Mouse (Mus musculus) kidney, adult 11 months (tissue): ENCODE results near the gene Prkci.
A peak's percentile ranks its signal among the peaks of the same experiment; 100 is the strongest.

Experiments
- DNase-seq: peaks from one replicate; pipeline ENCODE4 v3.0.0; 2022

The Prkci gene

DNA sequence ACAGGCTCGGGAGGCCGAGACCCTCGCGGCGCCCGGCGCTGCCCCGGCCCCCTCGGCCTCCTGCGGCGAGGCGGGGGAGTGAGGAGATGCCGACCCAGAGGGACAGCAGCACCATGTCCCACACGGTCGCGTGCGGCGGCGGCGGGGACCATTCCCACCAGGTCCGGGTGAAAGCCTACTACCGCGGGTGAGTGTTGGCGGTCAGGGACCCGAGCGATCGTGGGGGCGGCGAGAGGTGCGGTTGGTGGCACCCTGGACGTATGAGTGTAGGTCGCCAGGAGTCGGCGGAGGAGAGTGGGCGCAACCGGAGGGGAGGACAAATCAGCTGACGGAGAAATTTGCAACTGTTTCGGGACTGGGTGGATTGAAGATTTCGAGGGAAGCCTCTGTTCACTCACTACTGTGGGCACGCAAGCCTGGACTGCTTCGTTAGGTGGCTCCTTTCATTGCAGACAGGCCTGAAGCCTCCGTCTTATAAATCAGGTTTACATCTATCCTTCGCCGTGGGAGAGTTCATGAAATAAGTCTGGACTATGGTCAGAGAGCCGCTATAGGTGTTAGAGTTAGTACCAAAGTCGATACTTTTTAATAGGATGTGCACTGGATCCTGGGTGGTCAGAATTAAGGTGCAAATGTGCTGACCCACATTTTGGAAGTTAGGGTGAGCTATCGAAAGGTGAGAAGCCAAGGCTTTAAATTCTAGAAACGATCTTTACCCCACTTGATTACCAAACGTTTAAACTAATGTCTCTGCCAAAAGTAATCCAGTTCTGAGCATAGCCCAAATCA lies 546 bp downstream of the Prkci start:
- no peak for DNase-seq

DNA sequence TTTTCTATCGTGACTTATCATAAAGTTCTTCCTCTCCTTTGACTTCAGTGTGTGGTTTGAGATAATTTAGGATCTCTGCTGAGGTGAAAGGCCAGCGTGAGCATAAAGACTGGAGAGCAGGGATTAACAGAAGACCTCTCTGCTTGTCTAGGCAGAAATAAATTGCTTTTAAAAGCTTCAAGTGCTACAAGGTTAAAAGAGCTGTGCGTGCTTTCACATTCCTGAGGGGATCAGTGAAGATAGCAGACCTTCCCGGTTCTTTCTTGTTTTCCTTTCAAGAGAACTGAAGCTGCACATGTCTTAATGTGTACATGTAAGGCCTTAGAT lies 1.1 kb downstream of the Prkci start:
- DNase-seq, result no peak

GRCm38 (mm10) chr3:30999401-31000017 lies 4.0 kb downstream of the Prkci start:
- DNase-seq, result no peak

DNA sequence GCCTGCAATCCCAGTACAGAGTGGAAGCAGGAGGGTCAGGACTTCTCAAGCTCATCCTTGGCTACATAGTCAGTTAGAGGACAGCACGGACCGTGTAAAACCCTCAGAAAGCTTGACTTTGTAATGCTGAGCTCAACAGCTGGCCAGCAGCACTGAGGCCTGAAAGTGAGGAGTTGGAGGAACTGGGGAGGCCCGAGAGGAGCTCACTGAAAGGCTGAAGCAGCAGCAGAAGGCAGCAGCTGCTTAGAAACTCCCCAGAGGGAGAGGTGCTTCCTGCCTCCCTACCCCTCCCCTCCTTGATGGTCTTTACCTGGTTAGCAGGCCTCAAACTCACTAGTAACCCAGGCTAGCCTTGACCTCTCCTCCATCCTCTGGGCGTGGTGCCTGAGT lies 4.5 kb downstream of the Prkci start:
- DNase-seq, result no peak

GRCm38 (mm10) chr3:31001048-31001676 lies 5.6 kb downstream of the Prkci start:
- no peak for DNase-seq

DNA sequence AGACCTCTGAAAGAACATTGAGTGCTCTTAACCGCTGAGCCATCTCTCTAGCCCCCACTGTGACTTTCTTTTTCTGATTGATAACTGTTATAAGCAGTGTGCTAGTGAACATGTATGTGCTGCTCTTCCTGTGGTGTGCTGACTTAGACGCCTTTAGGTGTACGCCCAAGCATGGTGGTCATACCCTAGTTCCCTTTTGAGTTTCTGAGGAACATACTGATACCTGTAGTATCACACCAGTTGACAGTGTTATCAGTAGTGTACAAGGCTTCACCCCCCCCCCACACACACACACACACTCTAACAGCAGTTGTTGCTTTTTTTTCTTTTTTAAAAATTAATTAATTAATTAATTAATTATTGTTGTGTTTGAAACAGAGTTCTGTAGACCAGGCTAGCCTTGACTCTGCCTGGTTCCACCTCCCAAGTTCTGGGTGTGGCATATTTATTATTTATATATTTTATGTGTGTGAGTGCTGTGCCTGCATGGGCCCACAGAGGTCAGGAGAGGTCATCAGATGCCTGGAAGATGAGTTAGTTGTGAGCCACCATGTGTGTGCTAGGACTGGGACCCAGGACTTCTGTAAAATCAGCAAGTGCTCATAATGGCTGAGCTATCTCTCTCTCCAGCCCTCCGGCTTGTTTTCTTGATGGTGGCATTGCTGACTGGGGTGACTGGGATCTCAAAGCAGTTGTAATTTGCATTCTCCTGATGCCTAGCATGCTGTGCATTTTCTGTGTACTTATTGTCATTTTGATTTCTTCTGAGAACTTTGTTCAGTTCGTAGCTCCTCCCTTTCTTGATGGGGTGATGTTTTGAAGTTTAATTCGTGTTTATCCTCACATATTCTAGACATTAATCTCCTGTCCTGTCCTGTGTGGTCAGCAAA lies 9.0 kb downstream of the Prkci start:
- DNase-seq, result no peak

GRCm38 (mm10) chr3:31014374-31014773 lies 18.8 kb downstream of the Prkci start:
- DNase-seq, result no peak

DNA sequence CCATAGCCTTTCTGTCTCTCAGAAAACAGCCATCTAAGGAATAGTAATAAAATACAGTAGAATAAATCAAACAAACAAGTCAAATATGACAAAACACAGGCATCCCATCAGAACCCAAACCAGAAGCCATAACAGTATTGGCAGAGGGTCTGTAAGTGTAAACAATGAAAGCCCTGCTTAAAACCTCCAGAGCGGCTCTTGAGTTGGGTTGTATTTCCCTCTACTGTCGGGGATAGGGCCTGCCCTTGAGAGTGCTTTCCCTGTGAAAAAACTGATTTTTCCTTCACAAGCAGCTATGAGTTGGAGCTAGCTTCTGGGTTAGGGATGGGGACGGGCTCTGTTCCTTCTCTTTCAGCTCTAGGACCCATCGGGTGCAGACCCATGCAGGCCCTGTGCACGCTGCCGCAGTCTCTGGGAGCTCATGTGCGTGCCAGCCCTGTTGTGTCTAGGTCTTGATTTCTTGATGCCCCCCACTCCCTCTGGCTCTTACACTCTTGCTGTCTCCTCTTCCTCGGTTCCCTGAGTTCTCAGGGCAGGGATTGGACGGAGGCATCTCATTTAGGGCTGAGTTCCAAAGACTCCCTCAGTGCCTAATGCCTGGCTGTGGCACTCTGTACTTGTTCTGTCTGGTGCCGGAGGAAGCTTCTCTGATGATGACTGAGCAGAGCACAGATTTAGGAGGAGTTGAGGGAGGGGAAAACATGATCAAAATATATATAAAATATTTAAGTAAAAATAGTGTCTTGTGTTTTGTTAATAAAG lies 20.3 kb downstream of the Prkci start:
- DNase-seq, result no peak

- DNase-seq, result no peak
Measured at GRCm38 (mm10) chr3:31016594-31017196, 21.1 kb downstream of the Prkci start.

GRCm38 (mm10) chr3:31017652-31018051 lies 22.1 kb downstream of the Prkci start:
- no peak for DNase-seq

DNA sequence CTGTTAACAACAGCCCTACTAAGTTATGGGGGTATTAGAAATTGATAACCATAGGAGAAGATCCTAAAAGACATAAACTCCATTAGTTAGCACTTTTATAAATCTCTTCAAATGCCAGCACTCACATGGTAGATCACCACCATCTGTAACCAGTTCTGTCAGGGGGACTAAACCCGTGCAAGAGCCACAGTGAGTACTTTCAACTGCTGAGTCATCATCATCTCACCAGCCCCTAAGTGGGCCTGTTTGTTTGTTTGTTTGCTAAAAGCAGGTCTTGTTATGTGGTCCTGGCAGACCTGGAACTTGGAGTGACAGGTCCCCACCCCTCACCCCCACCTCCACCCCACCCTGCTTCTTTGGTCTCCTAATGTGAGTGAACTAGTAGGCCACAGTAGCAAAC lies 23.7 kb downstream of the Prkci start:
- DNase-seq, result no peak

GRCm38 (mm10) chr3:31019793-31020447 lies 24.4 kb downstream of the Prkci start:
- DNase-seq, result no peak

DNA sequence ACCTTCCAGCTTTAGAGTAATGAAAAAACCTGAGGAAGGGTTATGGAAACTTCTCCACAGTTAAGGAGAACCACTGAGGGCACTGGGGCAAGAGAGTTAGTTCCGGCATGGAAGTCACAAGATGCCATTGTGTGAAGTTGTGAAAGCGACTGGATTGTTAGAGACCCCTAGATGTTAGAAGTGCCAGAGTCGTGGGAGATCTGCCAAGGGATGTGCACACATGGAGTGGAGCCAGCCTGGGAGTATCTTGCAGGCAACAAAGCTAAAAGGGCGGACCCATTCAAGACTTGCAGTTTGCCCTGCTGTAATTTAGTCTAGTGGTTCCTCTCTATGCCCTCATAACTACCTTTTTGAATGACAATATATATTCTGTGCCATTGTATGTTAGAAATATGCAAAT lies 25.1 kb downstream of the Prkci start:
- no peak for DNase-seq

DNA sequence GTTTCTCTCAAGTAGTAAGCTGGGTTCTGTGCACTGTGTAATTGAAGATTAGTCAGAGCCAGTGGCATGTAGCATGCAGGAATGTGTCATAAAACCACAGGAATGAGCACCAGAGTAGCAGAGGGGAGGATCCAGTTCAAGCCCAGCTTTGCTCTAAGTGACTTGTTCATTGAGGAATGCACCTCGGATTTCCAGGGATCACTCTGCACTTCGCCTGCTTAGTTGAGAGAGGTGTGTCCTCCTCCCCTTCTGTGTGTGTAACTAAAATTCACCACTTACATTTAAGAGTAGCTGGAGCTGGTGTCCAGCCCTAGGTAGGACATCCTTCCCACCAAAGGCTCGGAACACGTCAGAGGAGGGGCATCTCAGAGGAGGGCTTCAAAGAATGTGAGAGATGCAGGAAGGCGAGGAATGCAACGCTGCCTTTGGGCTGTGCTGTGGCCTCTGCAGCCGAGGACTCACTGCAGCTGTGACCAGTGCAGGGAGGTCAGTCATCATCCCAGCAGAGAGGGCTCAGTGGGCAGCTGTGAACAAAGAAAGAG lies 27.4 kb downstream of the Prkci start:
- peak; percentile 56 for DNase-seq

DNA sequence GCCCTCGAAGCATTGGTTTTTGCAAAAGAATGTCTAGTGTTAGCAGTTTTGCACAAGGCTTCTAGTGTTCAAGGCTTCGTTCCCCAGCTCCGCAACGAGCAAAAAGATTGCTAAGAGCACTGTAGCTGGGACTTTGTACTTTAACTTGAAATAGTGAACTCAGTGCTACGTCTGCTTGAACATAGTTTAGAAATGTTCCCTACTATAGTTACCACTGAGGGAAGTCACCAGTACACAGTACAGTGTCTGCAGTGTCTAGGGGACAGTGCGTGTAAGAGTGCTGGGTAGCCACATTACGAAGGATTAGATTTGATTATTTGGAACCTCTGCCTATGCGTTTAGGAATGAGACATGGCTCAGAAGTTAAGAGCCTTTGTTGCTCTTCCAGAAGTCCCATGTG lies 32.2 kb downstream of the Prkci start:
- no peak for DNase-seq

DNA sequence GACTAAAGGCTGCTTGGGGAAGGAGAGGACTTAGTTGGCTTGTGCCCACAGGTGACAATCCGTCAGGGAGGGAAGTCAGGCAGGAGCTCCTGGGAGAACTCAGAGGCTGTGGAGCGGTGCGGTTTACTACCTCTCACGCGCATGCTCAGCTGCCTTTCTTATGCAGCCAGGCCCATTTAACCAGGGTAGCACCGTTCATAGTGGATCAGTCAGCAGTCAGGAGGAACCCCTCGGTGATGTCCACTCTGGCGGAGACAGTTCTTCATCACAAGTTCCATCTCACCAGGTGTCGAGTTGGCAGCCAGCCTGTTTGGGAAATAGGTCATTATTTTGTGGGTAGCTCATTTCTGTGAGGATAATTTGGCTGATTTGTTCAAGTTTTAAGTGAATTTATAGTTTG lies 36.1 kb downstream of the Prkci start:
- DNase-seq, result no peak

GRCm38 (mm10) chr3:31033644-31034043 lies 38.1 kb downstream of the Prkci start:
- DNase-seq, result no peak

DNA sequence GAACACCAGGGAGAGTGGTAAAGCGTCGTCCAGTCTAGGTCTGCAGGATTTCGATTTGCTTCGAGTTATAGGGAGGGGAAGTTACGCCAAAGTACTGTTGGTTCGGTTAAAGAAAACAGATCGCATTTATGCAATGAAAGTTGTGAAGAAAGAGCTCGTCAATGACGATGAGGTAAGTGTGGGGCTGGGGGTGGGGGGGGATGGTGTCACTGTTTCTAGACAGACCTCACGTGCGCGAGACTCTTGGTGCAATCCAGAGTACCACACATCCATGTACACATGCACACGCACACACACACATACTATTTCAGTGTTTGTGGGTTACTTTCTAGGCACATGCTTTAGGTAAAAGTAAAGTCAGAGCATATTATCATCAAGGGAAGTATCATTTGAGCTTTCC lies 42.3 kb downstream of the Prkci start:
- no peak for DNase-seq

DNA sequence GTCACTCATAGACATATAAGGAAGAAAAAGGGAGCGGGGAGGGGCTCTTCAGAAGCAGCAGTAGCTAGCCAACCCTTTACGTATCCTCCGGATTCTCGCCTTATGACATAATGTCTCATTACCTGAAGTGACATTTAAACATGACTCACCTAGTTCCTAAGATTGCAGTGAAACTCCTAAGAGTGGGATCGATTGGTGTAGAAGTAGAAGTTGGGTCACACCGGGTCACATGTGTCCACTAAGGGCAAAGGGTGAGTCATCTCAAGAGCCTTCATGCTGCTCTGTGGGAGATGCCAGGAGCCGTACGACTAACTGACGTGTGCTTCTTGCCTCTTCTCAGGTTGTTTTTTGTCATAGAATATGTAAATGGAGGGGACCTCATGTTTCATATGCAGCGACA lies 43.1 kb downstream of the Prkci start:
- DNase-seq, result no peak

- DNase-seq, result no peak
Measured at GRCm38 (mm10) chr3:31042992-31043391, 47.4 kb downstream of the Prkci start.

GRCm38 (mm10) chr3:31047263-31047662 lies 51.7 kb downstream of the Prkci start:
- DNase-seq, result no peak
